Mouse (Mus musculus): ENCODE measurements around the gene Rbl2. TPM values are rescaled to one million over a fixed set of nuclear protein-coding genes. Genes with fewer than 3 reads are reported as not detected.

Rbl2 gene
- polyA plus RNA-seq, 1 experiment from 2014 or later: 24.7 TPM

- Histone ChIP-seq H3K4me2 (replicated peaks) (no peak overlapping the region), H3K27ac (no peak overlapping the region), H3K9ac (no peak overlapping the region), H3K9me3 (ENCODE audit: control insufficient read depth, low read length) (no peaks in the 10 kb centered on the region), H3K4me1 (replicated peaks; ENCODE audit: control insufficient read depth, insufficient read depth, low read length) (no peaks in the 10 kb centered on the region), H3K27me3 (ENCODE audit: control insufficient read depth, insufficient read depth, low read length) (no peaks in the 10 kb centered on the region), H3K36me3 (replicated peaks; ENCODE audit: control insufficient read depth, insufficient read depth) (peaks cover 15% of the 10 kb centered on the region), H3K4me3 (replicated peaks; ENCODE audit: low read length) (no peak overlapping the region)
- 89% methylated on average over 7 of the region's 7 CpGs for WGBS
- DNase-seq (ENCODE audit: low spot score): no peak
- ATAC-seq (ENCODE audit: low FRiP score): no peak
These were observed 9.9 kb upstream of the Rbl2 start for GRCm38 (mm10) chr8:91059884-91060510.

- Histone ChIP-seq H3K27ac (no peak overlapping the region), H3K27me3 (ENCODE audit: control insufficient read depth, insufficient read depth, low read length) (no peaks in the 10 kb centered on the region), H3K9me3 (ENCODE audit: control insufficient read depth, low read length) (no peaks in the 10 kb centered on the region), H3K36me3 (replicated peaks; ENCODE audit: control insufficient read depth, insufficient read depth) (peaks cover 7% of the 10 kb centered on the region; the same call in 1 of the 2 replicates), H3K9ac (no peak overlapping the region), H3K4me2 (replicated peaks) (no peak overlapping the region), H3K4me3 (replicated peaks; ENCODE audit: low read length) (no peak overlapping the region), H3K4me1 (replicated peaks; ENCODE audit: control insufficient read depth, insufficient read depth, low read length) (no peaks in the 10 kb centered on the region)
- WGBS: 79% methylated on average over 19 of the region's 19 CpGs
- DNase-seq (ENCODE audit: low spot score): no peak
- ATAC-seq (ENCODE audit: low FRiP score): no peak
These were observed 9.0 kb upstream of the Rbl2 start for GRCm38 (mm10) chr8:91060555-91061471.

- no peak overlapping the region for H3K4me2 ChIP-seq (replicated peaks)
- ATAC-seq (ENCODE audit: low FRiP score): no peak
- 75% methylated on average over 4 of the region's 4 CpGs for WGBS
These were observed 4.7 kb upstream of the Rbl2 start for GRCm38 (mm10) chr8:91065179-91065578.

GRCm38 (mm10) chr8:91069407-91069806 lies 450 bp upstream of the Rbl2 start:
- H3K27ac ChIP-seq: no peak overlapping the region; the same call in 1 of the 2 replicates
- H3K4me2 ChIP-seq (replicated peaks): peak overlapping the region; percentile 67
- H3K9me3 ChIP-seq (ENCODE audit: control insufficient read depth, low read length): no peaks in the 10 kb centered on the region
- 0 out of 2 replicates have a peak, but pooled peaks cover under 1% of the 10 kb centered on the region for H3K36me3 ChIP-seq (replicated peaks; ENCODE audit: control insufficient read depth, insufficient read depth)
- H3K27me3 ChIP-seq (ENCODE audit: control insufficient read depth, insufficient read depth, low read length): no peaks in the 10 kb centered on the region
- H3K4me1 ChIP-seq (replicated peaks; ENCODE audit: control insufficient read depth, insufficient read depth, low read length): peaks cover 20% of the 10 kb centered on the region
- DNase-seq (ENCODE audit: low spot score): no peak
- peak overlapping the region; percentile 71 for H3K9ac ChIP-seq
- no peak for ATAC-seq (ENCODE audit: low FRiP score)
- peak overlapping the region; percentile 61 for H3K4me3 ChIP-seq (replicated peaks; ENCODE audit: low read length)
- 14% methylated on average over 10 of the region's 10 CpGs for WGBS

More at GRCm38 (mm10) chr8:91065179-91065578, 4.7 kb upstream of the Rbl2 start:
- Histone ChIP-seq H3K9ac (no peak overlapping the region), H3K27ac (no peak overlapping the region), H3K36me3 (replicated peaks; ENCODE audit: control insufficient read depth, insufficient read depth) (no peaks in the 10 kb centered on the region), H3K4me1 (replicated peaks; ENCODE audit: control insufficient read depth, insufficient read depth, low read length) (peaks cover 8% of the 10 kb centered on the region; the same call in 1 of the 2 replicates), H3K4me3 (replicated peaks; ENCODE audit: low read length) (no peak overlapping the region), H3K27me3 (ENCODE audit: control insufficient read depth, insufficient read depth, low read length) (no peaks in the 10 kb centered on the region), H3K9me3 (ENCODE audit: control insufficient read depth, low read length) (no peaks in the 10 kb centered on the region)
- no peak for DNase-seq (ENCODE audit: low spot score)

GRCm38 (mm10) chr8:91070275-91070859 lies 510 bp downstream of the Rbl2 start:
- no peaks in the 10 kb centered on the region for H3K9me3 ChIP-seq (ENCODE audit: control insufficient read depth, low read length)
- H3K9ac ChIP-seq: peak overlapping the region; percentile 71
- peaks cover 20% of the 10 kb centered on the region for H3K4me1 ChIP-seq (replicated peaks; ENCODE audit: control insufficient read depth, insufficient read depth, low read length)
- WGBS: under 1% methylated on average over 34 of the region's 34 CpGs
- peak overlapping the region; percentile 67 for H3K4me2 ChIP-seq (replicated peaks)
- no peaks in the 10 kb centered on the region for H3K27me3 ChIP-seq (ENCODE audit: control insufficient read depth, insufficient read depth, low read length)
- H3K27ac ChIP-seq: peak overlapping the region; percentile 75
- peak; percentile 80 for ATAC-seq (ENCODE audit: low FRiP score)
- H3K4me3 ChIP-seq (replicated peaks; ENCODE audit: low read length): peak overlapping the region; percentile 61
- peak; percentile 72 for DNase-seq (ENCODE audit: low spot score)
- H3K36me3 ChIP-seq (replicated peaks; ENCODE audit: control insufficient read depth, insufficient read depth): 0 out of 2 replicates have a peak, but pooled peaks cover 4% of the 10 kb centered on the region

GRCm38 (mm10) chr8:91077077-91077867 lies 7.4 kb downstream of the Rbl2 start:
- Histone ChIP-seq H3K4me2 (replicated peaks) (no peak overlapping the region), H3K4me1 (replicated peaks; ENCODE audit: control insufficient read depth, insufficient read depth, low read length) (no peaks in the 10 kb centered on the region), H3K4me3 (replicated peaks; ENCODE audit: low read length) (no peak overlapping the region), H3K36me3 (replicated peaks; ENCODE audit: control insufficient read depth, insufficient read depth) (peaks cover 41% of the 10 kb centered on the region), H3K27me3 (ENCODE audit: control insufficient read depth, insufficient read depth, low read length) (no peaks in the 10 kb centered on the region), H3K9ac (no peak overlapping the region), H3K9me3 (ENCODE audit: control insufficient read depth, low read length) (no peaks in the 10 kb centered on the region), H3K27ac (no peak overlapping the region)
- no peak for DNase-seq (ENCODE audit: low spot score)
- no peak for ATAC-seq (ENCODE audit: low FRiP score)
- 92% methylated on average over 12 of the region's 12 CpGs for WGBS

- no peak for DNase-seq (ENCODE audit: low spot score)
- WGBS: 91% methylated on average over 2 of the region's 2 CpGs
- no peak overlapping the region for H3K4me2 ChIP-seq (replicated peaks)
These were observed 9.8 kb downstream of the Rbl2 start for GRCm38 (mm10) chr8:91079678-91080077.

GRCm38 (mm10) chr8:91081911-91082310 lies 12.1 kb downstream of the Rbl2 start:
- Histone ChIP-seq H3K9ac (no peak overlapping the region), H3K4me2 (replicated peaks) (no peak overlapping the region), H3K4me3 (replicated peaks; ENCODE audit: low read length) (no peak overlapping the region), H3K9me3 (ENCODE audit: control insufficient read depth, low read length) (no peaks in the 10 kb centered on the region), H3K4me1 (replicated peaks; ENCODE audit: control insufficient read depth, insufficient read depth, low read length) (no peaks in the 10 kb centered on the region), H3K36me3 (replicated peaks; ENCODE audit: control insufficient read depth, insufficient read depth) (peaks cover 62% of the 10 kb centered on the region), H3K27me3 (ENCODE audit: control insufficient read depth, insufficient read depth, low read length) (no peaks in the 10 kb centered on the region), H3K27ac (no peak overlapping the region)
- 88% methylated on average over 7 of the region's 7 CpGs for WGBS
- DNase-seq (ENCODE audit: low spot score) (no peak), ATAC-seq (ENCODE audit: low FRiP score) (no peak)

More at GRCm38 (mm10) chr8:91079678-91080077, 9.8 kb downstream of the Rbl2 start:
- Histone ChIP-seq H3K4me3 (replicated peaks; ENCODE audit: low read length) (no peak overlapping the region), H3K4me1 (replicated peaks; ENCODE audit: control insufficient read depth, insufficient read depth, low read length) (no peaks in the 10 kb centered on the region), H3K27ac (no peak overlapping the region), H3K9ac (no peak overlapping the region), H3K36me3 (replicated peaks; ENCODE audit: control insufficient read depth, insufficient read depth) (peaks cover 51% of the 10 kb centered on the region), H3K27me3 (ENCODE audit: control insufficient read depth, insufficient read depth, low read length) (no peaks in the 10 kb centered on the region), H3K9me3 (ENCODE audit: control insufficient read depth, low read length) (no peaks in the 10 kb centered on the region)
- no peak for ATAC-seq (ENCODE audit: low FRiP score)
